Mouse (Mus musculus): ENCODE results near the gene Etv5.
"Not testable (repeated sequence)": the region's sequence is repeated elsewhere in the genome, so short reads cannot be mapped to it uniquely, and the experiment has no call there.

- not testable (repeated sequence) for TF ChIP-seq POLR2A (IDR thresholded peaks at IDR 0.05; ENCODE audit: low read depth, low read length); CHD2 (IDR thresholded peaks at IDR 0.05; ENCODE audit: low read length); NELFE (IDR thresholded peaks at IDR 0.05; ENCODE audit: low read depth, low read length); MAX (IDR thresholded peaks at IDR 0.05; ENCODE audit: low read length)
Measured at GRCm38 (mm10) chr16:22354177-22354576, 85.3 kb downstream of the Etv5 start.

Measured in CH12.LX (cell line).